In the genomic region with DNA sequence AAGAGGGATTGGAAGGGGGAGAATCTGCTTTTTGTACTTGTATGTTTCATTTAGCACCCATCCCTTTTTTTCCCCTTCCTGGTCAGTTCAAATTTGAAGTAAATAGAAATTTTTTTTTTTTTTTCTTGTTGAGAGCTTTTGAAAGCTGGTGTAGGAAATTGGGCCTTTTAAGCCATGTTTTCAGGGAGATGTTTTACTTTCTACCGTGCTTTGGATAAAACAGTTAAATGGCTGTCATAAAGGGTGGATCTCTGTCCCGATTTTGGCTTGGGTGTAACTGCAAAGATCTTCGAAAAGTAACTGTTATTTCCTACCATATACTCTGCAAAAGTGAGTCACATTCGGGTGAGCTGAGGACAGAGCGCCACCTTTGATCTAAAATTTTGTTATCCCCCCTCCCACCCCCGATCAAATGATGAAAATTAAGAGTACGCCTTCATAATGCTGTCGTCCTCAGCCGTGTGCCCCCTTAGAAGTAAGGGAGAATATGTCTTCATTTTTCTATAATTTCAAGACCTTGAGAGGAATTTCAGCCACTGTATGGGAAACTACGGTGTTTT, we compare ENCODE assay signal across 8 mouse cellular contexts. TPM values are rescaled to one million over a fixed set of nuclear protein-coding genes. Genes with fewer than 3 reads are reported as not detected.
A peak's percentile ranks its signal among the peaks of the same experiment; 100 is the strongest.
DNase-seq lines count a peak whose midpoint lies in the region; ATAC-seq and TF ChIP-seq lines count a peak whose summit lies in the region.

No protein-coding gene starts in this region.

- no peaks in the 10 kb centered on the region for H3K9me3 ChIP-seq in heart, postnatal 0 days (replicated peaks; ENCODE audit: control insufficient read depth, low read length)
- H3K9me3 ChIP-seq in hindbrain, embryonic 16.5 days (ENCODE audit: control insufficient read depth, low read length) = no peaks in the 10 kb centered on the region
- H3K9me3 ChIP-seq in midbrain, embryonic 14.5 days (ENCODE audit: control insufficient read depth, low read length) = no peaks in the 10 kb centered on the region

- no peaks in the 10 kb centered on the region for H3K36me3 ChIP-seq in heart, postnatal 0 days (replicated peaks; ENCODE audit: control insufficient read depth, insufficient read depth, low read length)
- no peaks in the 10 kb centered on the region for H3K36me3 ChIP-seq in hindbrain, embryonic 16.5 days (ENCODE audit: control insufficient read depth, insufficient read depth, low read length)
- no peaks in the 10 kb centered on the region for H3K36me3 ChIP-seq in midbrain, embryonic 14.5 days (ENCODE audit: control insufficient read depth, insufficient read depth, low read length)

- peak overlapping the region; percentile 84 for H3K4me3 ChIP-seq in heart, postnatal 0 days (ENCODE audit: low read depth, low read length)
- H3K4me3 ChIP-seq in brown adipose tissue, adult 24 weeks (ENCODE audit: insufficient read depth, low read depth, low read length) = peak overlapping the region; percentile 99; the same call in 1 of the 2 replicates
- peak overlapping the region; percentile 98 for H3K4me3 ChIP-seq in hindbrain, embryonic 16.5 days (ENCODE audit: low read length)
- peak overlapping the region; percentile 90 for H3K4me3 ChIP-seq in midbrain, embryonic 14.5 days (replicated peaks; ENCODE audit: low read depth, low read length)

- 70% methylated on average over 10 of the region's 10 CpGs for WGBS in heart, postnatal 0 days
- WGBS in hindbrain, embryonic 16.5 days = 64% methylated on average over 10 of the region's 10 CpGs
- WGBS in midbrain, embryonic 14.5 days = 72% methylated on average over 10 of the region's 10 CpGs

- no peak for DNase-seq in heart, postnatal 0 days (ENCODE audit: low spot score)
- no peak for DNase-seq in heart, postnatal 4 days
- no peak for DNase-seq in midbrain, embryonic 14.5 days
- no peak for DNase-seq in layer of hippocampus, adult 9-10 months (ENCODE audit: low spot score)
- no peak for DNase-seq in c-Kit-positive CD71-positive TER-119-positive erythroid progenitor cells, embryonic 14.5 days (ENCODE audit: low spot score)
- no peak for DNase-seq in spleen, postnatal 14 days (ENCODE audit: low spot score in 2 of 2)

- peak overlapping the region; percentile 83 for H3K4me2 ChIP-seq in heart, postnatal 0 days (ENCODE audit: low read depth, low read length)
- H3K4me2 ChIP-seq in hindbrain, embryonic 16.5 days (ENCODE audit: low read length) = peak overlapping the region; percentile 82
- H3K4me2 ChIP-seq in midbrain, embryonic 14.5 days (ENCODE audit: low read length) = peak overlapping the region; percentile 77

- no peak for TF ChIP-seq CTCF in heart, postnatal 0 days (IDR thresholded peaks at IDR 0.05; ENCODE audit: low read depth)

- H3K4me1 ChIP-seq in heart, postnatal 0 days (ENCODE audit: control insufficient read depth, insufficient read depth) = peaks cover 7% of the 10 kb centered on the region
- H3K4me1 ChIP-seq in brown adipose tissue, adult 24 weeks (ENCODE audit: control insufficient read depth, insufficient read depth, insufficient read length, low read length) = no peaks in the 10 kb centered on the region
- peaks cover 6% of the 10 kb centered on the region for H3K4me1 ChIP-seq in hindbrain, embryonic 16.5 days (ENCODE audit: control insufficient read depth, insufficient read depth, low read depth, low read length)
- H3K4me1 ChIP-seq in midbrain, embryonic 14.5 days (ENCODE audit: control insufficient read depth, insufficient read depth, low read length) = 0 out of 2 replicates have a peak, but pooled peaks cover 14% of the 10 kb centered on the region

- H3K27me3 ChIP-seq in heart, postnatal 0 days (ENCODE audit: control insufficient read depth, insufficient read depth, low read length) = no peaks in the 10 kb centered on the region
- H3K27me3 ChIP-seq in hindbrain, embryonic 16.5 days (replicated peaks; ENCODE audit: control insufficient read depth, insufficient read depth, low read length) = no peaks in the 10 kb centered on the region; the same call in 1 of the 2 replicates
- H3K27me3 ChIP-seq in midbrain, embryonic 14.5 days (ENCODE audit: control insufficient read depth, insufficient read depth, low read length) = no peaks in the 10 kb centered on the region

- no peak overlapping the region for H3K27ac ChIP-seq in heart, postnatal 0 days (ENCODE audit: low read depth)
- no peak overlapping the region for H3K27ac ChIP-seq in brown adipose tissue, adult 24 weeks (replicated peaks; ENCODE audit: low read depth, low read length)
- H3K27ac ChIP-seq in hindbrain, embryonic 16.5 days (ENCODE audit: low read depth, low read length) = no peak overlapping the region
- no peak overlapping the region for H3K27ac ChIP-seq in midbrain, embryonic 14.5 days (replicated peaks; ENCODE audit: low read depth, low read length)

- peak overlapping the region; percentile 91; the same call in 1 of the 2 replicates for H3K9ac ChIP-seq in heart, postnatal 0 days (replicated peaks; ENCODE audit: low read depth, low read length)
- H3K9ac ChIP-seq in hindbrain, embryonic 16.5 days (ENCODE audit: low read depth, low read length) = peak overlapping the region; percentile 42
- H3K9ac ChIP-seq in midbrain, embryonic 14.5 days (replicated peaks; ENCODE audit: low read length) = peak overlapping the region; percentile 94

- ATAC-seq in heart, postnatal 0 days (ENCODE audit: insufficient read depth, low read depth) = no peak
- no peak for ATAC-seq in hindbrain, embryonic 16.5 days
- ATAC-seq in midbrain, embryonic 14.5 days (ENCODE audit: low FRiP score, low TSS enrichment) = no peak

- TF ChIP-seq EP300 in heart, postnatal 0 days (IDR thresholded peaks at IDR 0.05; ENCODE audit: low read depth) = no peak

RNA-seq across cellular contexts. Expression of gene Atp2b1, which starts 2.7 kb away (rescaled TPM):
- 28.3 and 37.7 TPM in 2 replicates for total RNA-seq in heart, postnatal 0 days (2014; rRNA removed; ENCODE audit: low replicate concordance)
- polyA plus RNA-seq in heart, postnatal 0 days (2015; fragmentation: Nextera tagmentation; extraction: Ambion mirVana) = 64.8 and 67.0 TPM in 2 replicates
- total RNA-seq in heart, postnatal 4 days (2021) = 10 to 100 TPM; 82.7 to 83.4 TPM
- polyA plus RNA-seq in brown adipose tissue, adult 24 weeks (2012; ENCODE audit: insufficient read depth, insufficient read length, missing spikeins) = 13.2 and 14.9 TPM in 2 replicates
- 308 and 330 TPM in 2 replicates for polyA plus RNA-seq in hindbrain, embryonic 16.5 days (2015; fragmentation: Nextera tagmentation; extraction: Ambion mirVana)
- polyA plus RNA-seq in midbrain, embryonic 14.5 days (2014; fragmentation: Nextera tagmentation; extraction: Ambion mirVana) = 214 and 229 TPM in 2 replicates

Comparison
In these comparisons a context has a peak if more than half of its experiments do, and no peak if none do; other contexts are left out.
1. H3K9ac ChIP-seq: peak in every context shown above with its lines; median percentile 94 in midbrain, embryonic 14.5 days; 91 in heart, postnatal 0 days; 42 in hindbrain, embryonic 16.5 days.